Mouse (Mus musculus) kidney, adult 2 months (tissue): ENCODE measurements at regions not wholly inside any gene's neighbourhood (a gene's known extent, or its start where the extent isn't known, plus 50 kb on each side); places are given as distances from the start of the nearest gene placed in this dataset.

ENCODE experiments used
- DNase-seq: peaks from one replicate; pipeline ENCODE4 v3.0.0; 2021
- H3K27ac ChIP-seq: fragments of 200-500 bp; 2 replicates; pipeline ENCODE4 v1.5.1; 2012; ENCODE audit warnings: low read depth, low read length, control low read depth, inconsistent platforms; ENCODE audit not compliant: insufficient read depth
- H3K27me3 ChIP-seq: fragments of 200-500 bp; replicated peaks from 2 replicates; pipeline ENCODE4 v1.6.1; 2012; ENCODE audit warnings: mild to moderate bottlenecking, moderate library complexity, low read length, inconsistent platforms; ENCODE audit not compliant: control insufficient read depth, insufficient read depth
- H3K36me3 ChIP-seq: fragments of 200-500 bp; 2 replicates; pipeline ENCODE4 v1.6.1; 2012; ENCODE audit warnings: mild to moderate bottlenecking, moderate library complexity, low read length, inconsistent platforms; ENCODE audit not compliant: control insufficient read depth, insufficient read depth
- H3K4me1 ChIP-seq: fragments of 200-500 bp; 2 replicates; pipeline ENCODE4 v1.6.1; 2011; ENCODE audit warnings: low read length; ENCODE audit not compliant: control insufficient read depth, insufficient read depth
- H3K4me3 ChIP-seq: fragments of 200-500 bp; 2 replicates; pipeline ENCODE4 v1.5.1; 2011; ENCODE audit warnings: mild to moderate bottlenecking, low read depth, low read length, control low read depth; ENCODE audit not compliant: insufficient read depth
- CTCF ChIP-seq: fragments of 200-500 bp; conservative IDR thresholded peaks from 2 replicates; pipeline ENCODE4 v1.5.1; 2011; ENCODE audit warnings: low read depth, mild to moderate bottlenecking, control low read depth, low read length, moderate library complexity, mixed read lengths; ENCODE audit not compliant: insufficient read depth, insufficient read length
- POLR2A ChIP-seq: fragments of 200-500 bp; IDR thresholded peaks from one replicate; pipeline ENCODE4 v1.6.1; 2011; ENCODE audit warnings: low read depth, low read length, control low read depth
- WGBS: fragments of 180-500 bp; shearing (Covaris S2); methylation state at CpG from one replicate; pipeline ENCODE4 v1.1.7; 2018; 5-methylcytosine and 5-hydroxymethylcytosine counted together

GRCm38 (mm10) chr1:193647371-193648270 is 277.5 kb upstream of the Camk1g start:
- no peak for DNase-seq
- no peak for TF ChIP-seq POLR2A
- TF ChIP-seq CTCF = no peak
- Histone ChIP-seq H3K27ac (no peak overlapping the region), H3K4me3 (no peak overlapping the region), H3K27me3 (no peaks in the 10 kb centered on the region), H3K4me1 (no peaks in the 10 kb centered on the region), H3K36me3 (no peaks in the 10 kb centered on the region)
- WGBS = 75% methylated on average over 3 of the region's 3 CpGs

- Histone ChIP-seq H3K4me1 (no peaks in the 10 kb centered on the region), H3K27me3 (no peaks in the 10 kb centered on the region; the same call in 1 of the 2 replicates), H3K36me3 (no peaks in the 10 kb centered on the region), H3K4me3 (no peak overlapping the region), H3K27ac (no peak overlapping the region)
- 71% methylated on average over 2 of the region's 2 CpGs for WGBS
- no peak for DNase-seq
- no peak for TF ChIP-seq POLR2A
- no peak for TF ChIP-seq CTCF
Observed at GRCm38 (mm10) chr1:193644506-193644905, 274.4 kb upstream of the Camk1g start.

GRCm38 (mm10) chr1:193636451-193636850 is 266.4 kb upstream of the Camk1g start:
- no peaks in the 10 kb centered on the region; the same call in 1 of the 2 replicates for H3K27me3 ChIP-seq
- no peak overlapping the region for H3K27ac ChIP-seq
- no peak overlapping the region for H3K4me3 ChIP-seq
- no peaks in the 10 kb centered on the region for H3K4me1 ChIP-seq
- 77% methylated on average over 5 of the region's 5 CpGs for WGBS
- no peak for DNase-seq
- no peaks in the 10 kb centered on the region for H3K36me3 ChIP-seq
- TF ChIP-seq POLR2A (no peak), CTCF (no peak)

- Histone ChIP-seq H3K27ac (no peak overlapping the region), H3K27me3 (no peaks in the 10 kb centered on the region), H3K4me3 (no peak overlapping the region), H3K36me3 (no peaks in the 10 kb centered on the region), H3K4me1 (no peaks in the 10 kb centered on the region)
- TF ChIP-seq POLR2A (no peak), CTCF (no peak)
- WGBS = 88% methylated on average over 2 of the region's 2 CpGs
- no peak for DNase-seq
Observed at GRCm38 (mm10) chr1:193632115-193632514, 262.0 kb upstream of the Camk1g start.

GRCm38 (mm10) chr1:193629887-193630286 is 259.8 kb upstream of the Camk1g start:
- Histone ChIP-seq H3K27me3 (no peaks in the 10 kb centered on the region), H3K4me3 (no peak overlapping the region), H3K27ac (no peak overlapping the region), H3K4me1 (peaks cover 5% of the 10 kb centered on the region), H3K36me3 (no peaks in the 10 kb centered on the region)
- no peak for DNase-seq
- no peak for TF ChIP-seq POLR2A
- no peak for TF ChIP-seq CTCF
- WGBS = 52% methylated on average over 2 of the region's 2 CpGs

- no peak for DNase-seq
- peaks cover 10% of the 10 kb centered on the region for H3K4me1 ChIP-seq
- WGBS = 64% methylated on average over 16 of the region's 16 CpGs
Observed at GRCm38 (mm10) chr1:193626924-193627849, 257.1 kb upstream of the Camk1g start.

More at GRCm38 (mm10) chr1:193626924-193627849, 257.1 kb upstream of the Camk1g start:
- Histone ChIP-seq H3K4me3 (no peak overlapping the region), H3K27me3 (no peaks in the 10 kb centered on the region), H3K27ac (no peak overlapping the region), H3K36me3 (no peaks in the 10 kb centered on the region)
- no peak for TF ChIP-seq POLR2A
- TF ChIP-seq CTCF = no peak
